Mouse (Mus musculus): ENCODE results near the gene Fmnl1. TPM values are rescaled to one million over a fixed set of nuclear protein-coding genes. Genes with fewer than 3 reads are reported as not detected.

Gene Fmnl1
- polyA plus RNA-seq, 1 experiment, result not detected

GRCm38 (mm10) chr11:103192956-103193824, 22.3 kb downstream of the Fmnl1 start:
- WGBS, result 18% methylated on average over 44 of the region's 44 CpGs
- no peak for TF ChIP-seq POLR2A (IDR thresholded peaks at IDR 0.05; ENCODE audit: insufficient read depth, low read depth, low read length)
- TF ChIP-seq CTCF (IDR thresholded peaks at IDR 0.05; ENCODE audit: insufficient read depth, low read depth, low read length), result peak; percentile 46; the same call in 1 of the 2 replicates
- peak overlapping the region; percentile 52 for H3K4me3 ChIP-seq (ENCODE audit: insufficient read depth, low read depth, low read length)
- no peak overlapping the region; the same call in 1 of the 2 replicates for H3K27ac ChIP-seq (ENCODE audit: insufficient read depth, low read depth, low read length)
- H3K4me1 ChIP-seq (ENCODE audit: control insufficient read depth, insufficient read depth, low read length), result peaks cover 18% of the 10 kb centered on the region

GRCm38 (mm10) chr11:103193825-103194168, 22.9 kb downstream of the Fmnl1 start:
- H3K4me3 ChIP-seq (ENCODE audit: insufficient read depth, low read depth, low read length), result no peak overlapping the region
- no peak for TF ChIP-seq CTCF (IDR thresholded peaks at IDR 0.05; ENCODE audit: insufficient read depth, low read depth, low read length)
- no peak for TF ChIP-seq POLR2A (IDR thresholded peaks at IDR 0.05; ENCODE audit: insufficient read depth, low read depth, low read length)
- no peak overlapping the region for H3K27ac ChIP-seq (ENCODE audit: insufficient read depth, low read depth, low read length)
- peaks cover 24% of the 10 kb centered on the region for H3K4me1 ChIP-seq (ENCODE audit: control insufficient read depth, insufficient read depth, low read length)
- 74% methylated on average over 9 of the region's 9 CpGs for WGBS

- WGBS, result 87% methylated on average over 18 of the region's 18 CpGs
- Histone ChIP-seq H3K4me3 (ENCODE audit: insufficient read depth, low read depth, low read length) (no peak overlapping the region), H3K27ac (ENCODE audit: insufficient read depth, low read depth, low read length) (no peak overlapping the region), H3K4me1 (ENCODE audit: control insufficient read depth, insufficient read depth, low read length) (peaks cover 38% of the 10 kb centered on the region)
- TF ChIP-seq POLR2A (IDR thresholded peaks at IDR 0.05; ENCODE audit: insufficient read depth, low read depth, low read length) (no peak), CTCF (IDR thresholded peaks at IDR 0.05; ENCODE audit: insufficient read depth, low read depth, low read length) (no peak)
Measured at GRCm38 (mm10) chr11:103195236-103195635, 24.3 kb downstream of the Fmnl1 start.

GRCm38 (mm10) chr11:103195656-103196055, 24.7 kb downstream of the Fmnl1 start:
- TF ChIP-seq POLR2A (IDR thresholded peaks at IDR 0.05; ENCODE audit: insufficient read depth, low read depth, low read length), result no peak
- Histone ChIP-seq H3K4me3 (ENCODE audit: insufficient read depth, low read depth, low read length) (no peak overlapping the region), H3K27ac (ENCODE audit: insufficient read depth, low read depth, low read length) (no peak overlapping the region), H3K4me1 (ENCODE audit: control insufficient read depth, insufficient read depth, low read length) (peaks cover 38% of the 10 kb centered on the region)
- 88% methylated on average over 5 of the region's 5 CpGs for WGBS

GRCm38 (mm10) chr11:103197340-103197739, 26.4 kb downstream of the Fmnl1 start:
- no peak overlapping the region for H3K4me3 ChIP-seq (ENCODE audit: insufficient read depth, low read depth, low read length)
- 88% methylated on average over 4 of the region's 4 CpGs for WGBS
- H3K4me1 ChIP-seq (ENCODE audit: control insufficient read depth, insufficient read depth, low read length), result peaks cover 39% of the 10 kb centered on the region
- no peak for TF ChIP-seq CTCF (IDR thresholded peaks at IDR 0.05; ENCODE audit: insufficient read depth, low read depth, low read length)
- TF ChIP-seq POLR2A (IDR thresholded peaks at IDR 0.05; ENCODE audit: insufficient read depth, low read depth, low read length), result no peak
- H3K27ac ChIP-seq (ENCODE audit: insufficient read depth, low read depth, low read length), result no peak overlapping the region

GRCm38 (mm10) chr11:103198339-103198738, 27.4 kb downstream of the Fmnl1 start:
- no peak overlapping the region for H3K4me3 ChIP-seq (ENCODE audit: insufficient read depth, low read depth, low read length)
- 21% methylated on average over 16 of the region's 16 CpGs for WGBS
- TF ChIP-seq POLR2A (IDR thresholded peaks at IDR 0.05; ENCODE audit: insufficient read depth, low read depth, low read length) (no peak), CTCF (IDR thresholded peaks at IDR 0.05; ENCODE audit: insufficient read depth, low read depth, low read length) (no peak)
- no peak overlapping the region for H3K27ac ChIP-seq (ENCODE audit: insufficient read depth, low read depth, low read length)
- peaks cover 29% of the 10 kb centered on the region for H3K4me1 ChIP-seq (ENCODE audit: control insufficient read depth, insufficient read depth, low read length)

- 4% methylated on average over 59 of the region's 59 CpGs for WGBS
- Histone ChIP-seq H3K4me3 (ENCODE audit: insufficient read depth, low read depth, low read length) (peak overlapping the region; percentile 48), H3K27ac (ENCODE audit: insufficient read depth, low read depth, low read length) (no peak overlapping the region), H3K4me1 (ENCODE audit: control insufficient read depth, insufficient read depth, low read length) (peaks cover 28% of the 10 kb centered on the region)
- TF ChIP-seq CTCF (IDR thresholded peaks at IDR 0.05; ENCODE audit: insufficient read depth, low read depth, low read length), result no peak
- no peak for TF ChIP-seq POLR2A (IDR thresholded peaks at IDR 0.05; ENCODE audit: insufficient read depth, low read depth, low read length)
Measured at GRCm38 (mm10) chr11:103198911-103199803, 28.2 kb downstream of the Fmnl1 start.

- Histone ChIP-seq H3K4me3 (ENCODE audit: insufficient read depth, low read depth, low read length) (no peak overlapping the region), H3K4me1 (ENCODE audit: control insufficient read depth, insufficient read depth, low read length) (peaks cover 28% of the 10 kb centered on the region), H3K27ac (ENCODE audit: insufficient read depth, low read depth, low read length) (no peak overlapping the region)
- WGBS, result 24% methylated on average over 6 of the region's 6 CpGs
- TF ChIP-seq POLR2A (IDR thresholded peaks at IDR 0.05; ENCODE audit: insufficient read depth, low read depth, low read length), result no peak
- no peak for TF ChIP-seq CTCF (IDR thresholded peaks at IDR 0.05; ENCODE audit: insufficient read depth, low read depth, low read length)
Measured at GRCm38 (mm10) chr11:103201664-103202063, 30.8 kb downstream of the Fmnl1 start.

- no peak for TF ChIP-seq POLR2A (IDR thresholded peaks at IDR 0.05; ENCODE audit: insufficient read depth, low read depth, low read length)
- no peak for TF ChIP-seq CTCF (IDR thresholded peaks at IDR 0.05; ENCODE audit: insufficient read depth, low read depth, low read length)
- no peak overlapping the region for H3K4me3 ChIP-seq (ENCODE audit: insufficient read depth, low read depth, low read length)
- H3K27ac ChIP-seq (ENCODE audit: insufficient read depth, low read depth, low read length), result no peak overlapping the region
- peaks cover 28% of the 10 kb centered on the region for H3K4me1 ChIP-seq (ENCODE audit: control insufficient read depth, insufficient read depth, low read length)
Measured at GRCm38 (mm10) chr11:103202376-103202775, 31.5 kb downstream of the Fmnl1 start.

Data from olfactory bulb, adult 2 months (tissue).